Mouse (Mus musculus) T-helper 2 cell (primary cell): ENCODE results near the gene Ei24.

Experiments
- in situ Hi-C: fragments of 300-600 bp; cut with MboI, MseI; formaldehyde crosslinking; loops from one replicate; pipeline ENCODE4 v1.15.1; 2025; ENCODE audit warnings: high pct_unique_total_duplicates

Gene Ei24

GRCm38 (mm10) chr9:36796781-36797555 lies at the start of gene Ei24:
Ei24 (minus strand) TSS chr9:36797393.
- in situ Hi-C loops, result no loop called here

- in situ Hi-C loops, result no loop called here
These were observed 49.2 kb upstream of the Ei24 start for GRCm38 (mm10) chr9:36846346-36846745.

- in situ Hi-C loops, result no loop called here
These were observed 36.7 kb upstream of the Ei24 start for GRCm38 (mm10) chr9:36833914-36834313.

- in situ Hi-C loops, result no loop called here
These were observed 36.1 kb upstream of the Ei24 start for GRCm38 (mm10) chr9:36833043-36833881.

GRCm38 (mm10) chr9:36832529-36832928 lies 35.3 kb upstream of the Ei24 start:
- in situ Hi-C loops, result no loop called here

- in situ Hi-C loops, result no loop called here
These were observed 34.2 kb upstream of the Ei24 start for GRCm38 (mm10) chr9:36831401-36831800.

GRCm38 (mm10) chr9:36826612-36827363 lies 29.6 kb upstream of the Ei24 start:
- in situ Hi-C loops, result loop anchor here (10.0 kb wide), 1 partner anchor 422 kb away; no protein-coding TSS in a partner anchor

- in situ Hi-C loops, result loop anchor here (10.0 kb wide), 1 partner anchor 417 kb away; no protein-coding TSS in a partner anchor
These were observed 24.8 kb upstream of the Ei24 start for GRCm38 (mm10) chr9:36822024-36822423.

GRCm38 (mm10) chr9:36821644-36822000 lies 24.4 kb upstream of the Ei24 start, which contains the start of gene Fez1:
Fez1 (plus strand) TSS chr9:36821864.
- in situ Hi-C loops, result loop anchor here (10.0 kb wide), 1 partner anchor 417 kb away; no protein-coding TSS in a partner anchor

GRCm38 (mm10) chr9:36820969-36821643 lies 23.9 kb upstream of the Ei24 start:
- in situ Hi-C loops, result loop anchor here (10.0 kb wide), 1 partner anchor 416 kb away; no protein-coding TSS in a partner anchor

- in situ Hi-C loops, result no loop called here
These were observed 21.7 kb upstream of the Ei24 start for GRCm38 (mm10) chr9:36818905-36819304.

- in situ Hi-C loops, result no loop called here
These were observed 17.3 kb upstream of the Ei24 start for GRCm38 (mm10) chr9:36814486-36814885.

GRCm38 (mm10) chr9:36808126-36808785 lies 11.1 kb upstream of the Ei24 start:
- in situ Hi-C loops, result no loop called here

GRCm38 (mm10) chr9:36805256-36805975 lies 8.2 kb upstream of the Ei24 start:
- in situ Hi-C loops, result no loop called here

GRCm38 (mm10) chr9:36803926-36804325 lies 6.7 kb upstream of the Ei24 start:
- in situ Hi-C loops, result no loop called here

- in situ Hi-C loops, result no loop called here
These were observed 6.2 kb upstream of the Ei24 start for GRCm38 (mm10) chr9:36803386-36803785.

GRCm38 (mm10) chr9:36802951-36803350 lies 5.8 kb upstream of the Ei24 start:
- in situ Hi-C loops, result no loop called here

GRCm38 (mm10) chr9:36801961-36802360 lies 4.8 kb upstream of the Ei24 start:
- in situ Hi-C loops, result no loop called here

GRCm38 (mm10) chr9:36796224-36796623 lies 969 bp downstream of the Ei24 start:
- in situ Hi-C loops, result no loop called here

GRCm38 (mm10) chr9:36795556-36795955 lies 1.6 kb downstream of the Ei24 start:
- in situ Hi-C loops, result no loop called here
